Mouse (Mus musculus): Measurements from ENCODE around the gene Apoc4.

DNA sequence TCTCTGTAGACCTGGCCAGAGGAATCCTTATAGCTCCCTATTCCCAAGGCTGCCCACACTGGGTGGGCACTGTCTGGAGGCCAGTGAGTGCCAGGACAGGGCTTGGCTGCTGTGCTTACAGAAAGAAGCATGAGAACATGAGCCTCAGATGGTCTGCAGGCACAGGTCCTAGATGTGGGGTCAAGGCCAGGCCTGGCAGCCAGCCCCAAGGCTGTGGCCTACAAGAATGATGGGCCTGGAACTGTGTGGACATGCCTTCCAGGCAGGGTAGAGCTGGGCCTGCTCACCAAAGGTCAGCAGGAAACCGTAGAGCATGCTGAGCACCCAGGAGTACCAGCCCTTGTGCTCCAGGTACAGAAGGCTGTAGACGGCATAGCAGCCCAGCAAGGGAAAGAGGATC is 46.7 kb downstream of the Apoc4 start:
- TF ChIP-seq CTCF (IDR thresholded peaks at IDR 0.05; ENCODE audit: low read depth) (no peak), EP300 (optimal IDR thresholded peaks at IDR 0.05) (no peak)

All from stomach, postnatal 0 days (tissue).